Mouse (Mus musculus) gastrocnemius, adult 18-20 months (tissue): ENCODE measurements around the gene Evpl. TPM values are rescaled to one million over a fixed set of nuclear protein-coding genes. Genes with fewer than 3 reads are reported as not detected.

Experiments
- DNase-seq: peaks from one replicate; pipeline ENCODE4 v3.0.0; 2021; ENCODE audit warnings: low spot score
- total RNA-seq, 2 experiments: library from RNA; stranded (reverse); gene quantifications; 2 replicates each; pipeline ENCODE4 v1.2.3; 2021

Evpl gene
- total RNA-seq, 2 experiments from 2014 or later: 0.02 to 0.07 TPM

- DNase-seq: no peak
Observed at GRCm38 (mm10) chr11:116174775-116175448, 63.0 kb downstream of the Evpl start.

GRCm38 (mm10) chr11:116171959-116172358 lies 65.9 kb downstream of the Evpl start:
- no peak for DNase-seq

Other genes starting within 250 kb of the Evpl start
- gene Galk1, start 225.4 kb downstream of the Evpl start, total RNA-seq: 1 to 10 TPM; 2.6 to 3.2 TPM
- gene H3f3b, start 210.1 kb downstream of the Evpl start, total RNA-seq: 10 to 100 TPM; 49.1 to 71.3 TPM
- 1 to 10 TPM; 5.1 to 7.5 TPM for gene Unk, start 207.8 kb downstream of the Evpl start, total RNA-seq
- under 1 TPM; 0.23 to 0.88 TPM for gene Unc13d, start 160.1 kb downstream of the Evpl start, total RNA-seq
- 10 to 100 TPM; 91.4 to 92.8 TPM for gene Wbp2, start 151.1 kb downstream of the Evpl start, total RNA-seq
- 1 to 10 TPM; 8.1 to 9.6 TPM for gene Trim47, start 110.9 kb downstream of the Evpl start, total RNA-seq
- 1 to 10 TPM; 4.2 to 4.6 TPM for gene Trim65, start 106.9 kb downstream of the Evpl start, total RNA-seq
- gene Mrpl38, start 99.2 kb downstream of the Evpl start, total RNA-seq: 10 to 100 TPM; 48.4 to 52.9 TPM
- gene Fbf1, start 69.9 kb downstream of the Evpl start, total RNA-seq: 10 to 100 TPM in 1 of 2 experiments, 1 to 10 TPM in 1; 8.9 to 11.0 TPM
- gene Ten1, start 39.2 kb downstream of the Evpl start, total RNA-seq: 10 to 100 TPM; 16.9 to 20.4 TPM
- 100 to 1,000 TPM in 1 of 2 experiments, 10 to 100 TPM in 1; 99.6 to 109 TPM for gene Acox1, start 39.0 kb downstream of the Evpl start, total RNA-seq
- gene Srp68, start 36.1 kb upstream of the Evpl start, total RNA-seq: 10 to 100 TPM; 82.5 to 88.8 TPM
- under 1 TPM in 1 of 2 experiments, not detected in 1; 0.19 TPM for gene Galr2, start 42.9 kb upstream of the Evpl start, total RNA-seq
- 10 to 100 TPM; 69.0 to 86.7 TPM for gene Exoc7, start 69.2 kb upstream of the Evpl start, total RNA-seq
- gene Foxj1, start 97.3 kb upstream of the Evpl start, total RNA-seq: under 1 TPM in 1 of 2 experiments, not detected in 1; 0.14 TPM
- 10 to 100 TPM; 24.2 to 27.5 TPM for gene Rnf157, start 175.0 kb upstream of the Evpl start, total RNA-seq
- 10 to 100 TPM; 32.1 to 45.8 TPM for gene Ubald2, start 196.0 kb upstream of the Evpl start, total RNA-seq
- gene Qrich2, start 228.2 kb upstream of the Evpl start, total RNA-seq: not detected